Mouse (Mus musculus): ENCODE results near the gene Cckbr.

Cckbr gene

DNA sequence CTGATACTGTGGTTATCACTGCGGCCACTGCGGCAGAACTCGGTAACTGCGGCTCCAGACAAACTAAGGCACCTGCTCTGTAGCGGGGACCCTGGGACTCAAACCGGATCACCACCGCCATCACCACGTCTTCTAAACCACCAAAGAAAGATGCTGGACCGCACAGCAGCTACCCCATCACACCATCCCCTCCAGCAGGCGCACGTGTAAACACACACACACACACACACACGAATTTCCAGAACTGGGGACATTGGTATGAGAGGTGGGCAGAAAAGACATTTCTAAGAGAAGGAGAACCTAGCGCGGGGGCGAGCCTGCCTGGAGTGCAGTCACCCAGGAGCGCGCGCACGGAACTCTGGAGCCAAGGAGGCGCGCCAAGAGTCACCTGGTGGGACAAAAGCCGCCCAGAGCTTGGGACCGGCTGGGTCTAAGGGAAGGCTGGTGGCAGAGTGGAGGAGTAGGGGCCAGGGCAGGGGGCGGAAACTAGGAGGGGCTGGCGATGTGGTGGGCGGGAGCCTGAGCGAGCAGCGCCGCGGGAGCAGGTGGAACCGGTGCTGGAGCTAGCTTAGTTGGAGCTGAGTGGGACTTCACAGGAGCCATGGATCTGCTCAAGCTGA lies at the start of gene Cckbr:
Cckbr (plus strand) TSS at position 308 of the 620 bp plus-strand sequence.
- no peak for DNase-seq (ENCODE audit: low spot score)

DNA sequence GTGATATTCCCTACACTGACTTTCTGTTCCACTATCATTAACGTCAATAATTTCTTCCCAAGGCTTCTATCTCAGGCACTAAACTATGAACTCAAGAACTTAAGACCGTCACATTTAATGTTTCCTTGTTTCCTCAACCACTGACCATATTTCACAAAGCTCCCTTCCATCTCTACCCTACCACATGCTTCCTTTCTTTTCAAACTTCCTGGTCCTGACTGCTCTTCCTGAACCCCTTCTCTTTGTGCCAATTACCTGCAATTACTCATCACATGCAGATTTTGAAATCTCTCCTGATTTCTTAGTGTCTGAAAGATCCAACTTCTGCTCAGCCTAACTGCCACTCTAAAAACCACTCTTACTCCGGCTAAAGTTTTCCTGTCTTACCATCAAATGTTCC lies 45.2 kb upstream of the Cckbr start:
- DNase-seq (ENCODE audit: low spot score): no peak

DNA sequence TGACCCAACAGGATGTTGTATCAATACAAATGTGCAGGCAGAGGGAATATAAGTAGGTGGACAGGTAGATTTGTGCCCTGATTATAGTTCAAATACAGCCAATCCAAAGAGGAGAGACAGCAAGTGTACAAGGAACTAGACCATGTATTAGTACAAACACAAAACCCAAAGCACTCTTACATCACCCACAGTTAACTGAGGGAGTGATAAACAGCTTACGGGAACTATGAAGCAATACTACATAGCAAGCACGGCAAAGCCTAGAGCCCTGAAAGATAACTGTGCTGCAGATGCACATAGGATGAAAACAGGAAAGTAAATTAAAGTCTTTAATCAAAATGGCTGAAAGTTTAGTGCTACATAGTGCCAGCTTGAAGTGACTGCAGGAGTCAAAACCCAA lies 37.8 kb upstream of the Cckbr start:
- DNase-seq (ENCODE audit: low spot score): no peak

DNA sequence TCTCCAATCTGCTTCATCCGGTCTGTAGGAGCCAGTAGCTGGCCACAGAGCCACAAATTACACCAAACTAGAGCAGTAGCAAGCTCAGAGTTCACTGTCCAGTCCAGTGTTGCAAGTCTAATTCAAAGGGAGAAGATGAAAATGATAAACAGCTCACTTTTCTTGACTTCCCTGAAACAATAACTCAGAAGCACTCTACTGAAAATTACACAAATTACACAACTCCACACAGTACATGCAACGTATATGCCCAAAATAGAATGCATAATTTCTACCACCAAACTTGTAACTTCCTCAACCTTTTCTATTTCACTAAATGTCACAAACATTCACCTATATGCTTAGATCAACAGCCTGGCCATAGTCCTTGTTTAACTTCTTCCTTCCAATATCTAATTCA lies 35.3 kb upstream of the Cckbr start:
- DNase-seq (ENCODE audit: low spot score): no peak

DNA sequence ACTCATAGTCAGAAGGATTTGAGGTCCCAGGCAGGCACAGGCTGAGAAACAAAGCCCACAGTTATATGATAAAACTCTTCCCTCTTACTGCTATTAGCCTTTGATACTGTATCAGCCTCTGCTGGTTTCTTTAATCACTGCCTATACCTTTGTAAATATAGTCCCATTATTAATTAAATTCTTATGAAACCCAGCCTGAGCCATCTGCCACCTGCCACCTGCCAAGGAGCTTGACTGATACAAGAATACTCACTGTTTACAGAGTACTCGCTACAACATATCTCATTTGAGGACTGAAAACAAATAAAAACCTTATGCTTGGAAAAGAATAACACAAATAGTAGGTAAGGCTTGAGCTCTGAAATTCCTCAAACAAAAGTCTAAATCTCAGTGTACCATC lies 30.9 kb upstream of the Cckbr start:
- DNase-seq (ENCODE audit: low spot score): no peak

DNA sequence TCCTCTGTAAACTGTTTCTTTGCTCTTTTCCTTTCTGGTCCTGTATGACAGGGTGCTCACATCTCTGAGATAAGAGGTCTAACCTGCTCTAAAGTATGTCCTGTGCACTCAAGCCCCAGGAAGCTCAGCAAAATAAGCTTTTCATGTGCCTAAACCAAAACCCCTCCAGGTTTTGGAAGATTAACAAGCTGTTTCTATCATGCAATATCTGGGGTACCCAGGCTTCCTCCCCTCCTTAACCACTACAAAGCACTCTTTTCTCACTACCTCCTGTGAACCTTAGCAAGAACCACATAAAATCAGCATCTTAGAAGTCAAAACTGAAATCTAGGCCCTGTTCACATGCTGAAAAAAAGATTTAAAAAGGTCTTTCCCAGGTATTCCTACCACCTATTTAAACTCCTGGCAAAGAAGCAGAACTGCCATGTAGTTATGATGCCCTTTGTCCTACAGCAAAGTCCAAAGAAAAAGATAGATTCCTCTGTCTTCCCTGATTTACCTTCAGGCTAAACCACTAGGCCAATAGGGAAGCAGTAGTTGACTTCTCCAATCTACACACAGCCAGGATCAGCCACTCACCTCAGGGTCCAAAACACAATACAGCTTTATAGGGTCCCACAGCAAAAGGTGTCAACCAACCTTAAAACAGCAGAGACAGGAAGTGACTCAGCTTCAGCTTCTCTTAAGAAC lies 30.3 kb upstream of the Cckbr start:
- DNase-seq (ENCODE audit: low spot score): no peak

DNA sequence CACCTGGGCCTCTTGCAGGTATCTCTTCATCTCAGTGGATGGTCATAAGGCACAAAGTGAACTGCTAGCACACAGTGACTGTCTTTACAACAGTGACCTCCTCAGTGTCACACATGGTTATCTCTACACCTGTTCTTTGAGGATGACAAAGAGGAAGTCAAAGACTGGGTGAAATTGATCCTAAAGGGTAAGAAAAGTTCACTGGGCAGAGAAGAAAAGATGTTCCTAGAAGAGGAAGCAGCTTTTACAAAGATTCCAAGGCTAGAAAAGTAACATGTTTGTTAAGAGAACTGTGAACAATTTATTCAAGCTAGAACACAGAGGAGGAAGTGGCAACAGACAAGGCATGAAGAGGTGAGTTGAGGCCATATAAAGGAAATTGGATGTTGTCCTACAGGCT lies 29.4 kb upstream of the Cckbr start:
- DNase-seq (ENCODE audit: low spot score): no peak

DNA sequence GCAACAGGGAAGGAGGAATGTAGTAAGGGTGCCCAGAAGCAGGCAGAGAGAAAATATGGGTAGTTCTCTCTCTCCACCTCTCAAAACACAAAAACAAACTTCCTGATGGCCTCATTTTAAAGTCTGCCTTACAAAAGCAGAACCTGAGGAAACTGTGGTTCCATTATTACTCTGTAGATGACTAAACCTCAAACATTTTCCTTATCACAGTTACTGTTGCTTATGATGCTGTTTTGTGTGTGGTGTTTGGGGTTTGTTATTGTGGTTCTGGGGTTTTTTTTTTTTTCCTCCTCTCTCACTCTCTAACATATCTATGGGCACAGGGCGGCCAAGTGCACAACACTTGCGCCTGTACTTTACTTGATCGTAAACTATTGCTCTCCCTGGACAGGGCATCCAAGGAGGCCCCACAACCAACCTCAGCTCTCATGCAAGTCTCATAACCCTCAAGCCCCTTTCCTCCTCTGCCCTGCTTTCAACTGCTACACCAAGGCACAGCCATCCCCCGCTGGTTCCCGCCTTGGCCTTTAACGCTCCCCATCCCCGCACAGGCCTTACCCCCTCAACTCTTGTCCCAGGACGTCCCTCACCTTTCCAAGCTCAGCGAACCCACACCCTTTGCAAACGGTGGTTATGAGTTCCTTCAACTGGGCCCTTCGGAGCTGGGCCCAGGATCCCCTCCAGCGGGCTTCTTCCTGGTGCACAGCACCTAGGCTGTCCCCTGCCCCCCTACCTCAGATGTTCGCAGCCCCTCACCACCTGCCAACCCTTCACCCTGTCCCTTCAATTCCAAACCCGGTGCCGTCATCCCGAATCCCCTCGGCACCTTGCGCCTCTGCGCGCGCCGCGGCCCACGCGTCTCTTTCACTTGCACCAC lies 26.2 kb upstream of the Cckbr start:
- DNase-seq (ENCODE audit: low spot score): no peak

DNA sequence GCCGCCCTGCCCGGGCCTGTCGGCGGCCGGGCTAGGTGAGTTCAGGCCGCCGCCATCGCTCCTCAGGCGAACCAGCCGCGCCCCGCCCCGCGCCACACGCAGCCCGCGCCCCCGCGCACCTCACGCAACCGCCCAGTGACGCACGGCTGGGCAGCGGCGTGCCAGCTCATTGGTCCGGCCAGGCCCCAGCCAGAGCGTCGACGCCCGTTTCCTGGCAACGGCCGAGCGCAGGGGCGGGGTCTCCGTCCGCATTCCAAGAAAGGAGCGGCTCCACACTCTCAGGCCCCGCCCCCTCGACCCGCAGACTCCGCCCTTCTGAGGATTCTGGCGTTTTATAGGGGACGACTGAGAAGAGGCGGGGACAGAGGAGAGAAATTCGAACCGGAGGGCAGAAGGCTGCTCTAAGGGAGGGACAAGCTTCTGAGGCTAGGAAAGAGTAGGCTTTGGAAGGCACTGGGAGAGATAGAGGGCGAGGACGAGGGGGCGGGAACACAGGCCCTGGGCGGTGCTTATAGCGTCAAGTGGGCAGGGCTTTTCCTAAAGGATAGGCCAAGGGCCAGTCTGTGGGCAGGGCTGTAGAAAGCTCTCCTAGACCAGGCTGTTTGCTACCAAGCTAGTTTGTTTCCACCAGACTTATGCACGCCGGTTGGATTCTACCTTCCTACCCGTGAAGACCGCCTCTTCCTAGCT lies 25.5 kb upstream of the Cckbr start, which contains the start of gene Fam160a2:
Fam160a2 (minus strand) TSS at position 120 of the 690 bp plus-strand sequence.
- DNase-seq (ENCODE audit: low spot score): peak; percentile 100

DNA sequence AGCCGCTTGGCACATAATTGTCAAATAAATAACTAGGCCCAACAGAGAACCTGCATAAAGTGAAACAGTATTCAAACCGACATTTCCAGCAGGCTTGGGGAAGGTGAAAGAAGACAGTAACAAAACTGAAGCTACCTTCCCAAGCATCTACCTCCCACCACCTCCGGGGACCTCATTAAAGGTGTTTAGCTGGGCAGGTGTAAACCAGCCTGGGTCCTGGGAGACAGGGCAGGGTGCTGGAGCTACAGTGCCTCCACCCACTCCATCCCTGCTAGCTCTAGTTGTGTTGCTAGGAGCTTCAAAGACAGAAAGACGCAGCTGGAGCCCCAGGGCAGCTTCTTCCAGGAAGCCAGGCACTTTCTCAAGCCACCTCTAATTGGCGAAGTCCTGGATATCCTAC lies 21.3 kb upstream of the Cckbr start, which contains the start of gene Cnga4:
Cnga4 (plus strand) TSS at position 301 of the 400 bp plus-strand sequence.
- DNase-seq (ENCODE audit: low spot score): no peak

DNA sequence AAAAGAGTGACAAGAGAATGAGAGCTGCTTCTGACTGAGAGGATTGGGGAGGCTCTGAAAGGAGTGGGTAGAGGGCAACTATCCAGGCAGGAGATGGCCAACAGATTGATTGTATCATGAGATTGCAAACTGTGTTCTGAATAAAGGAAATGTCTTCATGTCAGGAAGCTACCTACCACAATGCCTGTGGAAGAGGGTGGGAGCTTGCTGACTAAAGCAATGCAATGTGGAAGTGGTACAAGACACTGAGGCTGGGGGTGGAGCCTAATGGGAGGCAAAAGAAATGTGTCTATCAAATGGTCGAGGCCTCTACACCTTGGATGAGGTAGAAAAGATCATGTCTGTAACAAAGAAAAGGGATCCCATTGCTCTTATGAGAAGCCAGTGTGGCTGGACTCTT lies 19.2 kb upstream of the Cckbr start:
- no peak for DNase-seq (ENCODE audit: low spot score)

DNA sequence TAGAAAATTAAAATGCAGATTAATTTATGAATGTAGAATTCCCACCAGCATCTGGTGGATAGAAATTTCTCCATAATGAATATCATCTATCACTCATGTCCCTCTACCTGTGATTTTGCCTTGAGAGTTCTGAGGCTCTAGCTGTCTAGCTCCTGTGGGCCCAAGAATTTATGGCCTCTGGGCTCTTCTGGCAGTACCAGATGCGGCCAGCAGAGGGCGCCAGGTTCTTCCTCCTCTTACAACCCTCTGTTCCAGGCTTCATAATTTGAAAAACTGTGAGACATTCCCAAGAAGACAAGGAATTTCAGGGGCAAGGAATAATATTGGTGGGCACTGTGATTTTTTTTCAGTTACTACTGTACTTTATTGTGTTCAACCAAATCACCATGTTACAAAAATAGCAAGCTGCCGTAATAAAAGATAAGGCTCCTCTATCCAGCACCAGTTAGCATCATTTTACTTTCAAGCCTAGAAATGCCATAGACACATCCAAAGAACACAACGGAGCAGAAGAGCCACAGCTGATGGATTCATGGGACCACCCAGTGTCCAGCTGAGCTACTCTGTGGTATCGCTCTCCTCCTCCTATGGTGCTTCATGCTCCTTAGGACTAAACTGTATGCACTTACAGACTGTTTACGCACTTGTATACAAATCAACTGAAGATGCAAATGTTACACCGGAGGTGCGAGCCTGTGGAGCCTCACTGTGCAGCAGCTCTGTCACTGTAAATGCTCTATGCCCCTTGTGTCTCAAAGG lies 13.5 kb upstream of the Cckbr start:
- DNase-seq (ENCODE audit: low spot score): peak; percentile 70

DNA sequence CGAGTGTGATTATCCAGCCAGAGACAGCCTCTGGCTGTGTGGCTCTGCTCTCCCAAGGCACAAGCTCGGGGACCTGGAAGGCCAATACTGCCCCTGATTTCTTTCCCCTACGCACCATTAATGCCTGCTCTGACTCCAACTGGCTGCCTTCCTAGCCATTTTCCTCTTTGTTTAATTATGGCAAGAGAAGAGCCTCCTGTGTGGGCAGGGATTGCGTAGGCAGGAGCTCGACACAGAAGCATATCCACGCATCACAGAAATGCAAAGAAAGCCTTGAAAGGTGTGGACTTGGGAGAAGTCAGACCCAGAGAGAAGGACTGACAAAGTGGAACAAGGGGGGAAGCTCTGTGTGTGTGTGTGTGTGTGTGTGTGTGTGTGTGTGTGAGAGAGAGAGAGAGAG lies 11.1 kb upstream of the Cckbr start:
- DNase-seq (ENCODE audit: low spot score): no peak

DNA sequence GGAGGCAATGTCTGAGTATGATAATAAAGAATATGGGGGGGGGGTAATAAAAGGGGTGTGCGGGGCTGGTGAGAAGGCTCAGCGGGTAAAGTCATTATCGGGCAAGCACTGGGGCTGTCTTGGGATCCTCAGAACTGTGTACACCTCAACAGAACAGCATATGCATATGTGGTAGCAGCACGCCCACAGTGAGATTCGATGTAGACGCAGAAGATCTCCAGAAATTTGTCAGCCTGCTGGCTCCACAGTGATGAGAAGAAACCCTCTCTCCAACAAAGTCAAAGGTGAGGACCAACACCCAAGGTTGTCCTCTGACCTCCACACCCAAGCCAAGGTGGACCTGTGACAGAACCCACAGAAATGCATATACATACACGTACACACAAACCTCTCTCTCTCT lies 9.0 kb upstream of the Cckbr start:
- no peak for DNase-seq (ENCODE audit: low spot score)

DNA sequence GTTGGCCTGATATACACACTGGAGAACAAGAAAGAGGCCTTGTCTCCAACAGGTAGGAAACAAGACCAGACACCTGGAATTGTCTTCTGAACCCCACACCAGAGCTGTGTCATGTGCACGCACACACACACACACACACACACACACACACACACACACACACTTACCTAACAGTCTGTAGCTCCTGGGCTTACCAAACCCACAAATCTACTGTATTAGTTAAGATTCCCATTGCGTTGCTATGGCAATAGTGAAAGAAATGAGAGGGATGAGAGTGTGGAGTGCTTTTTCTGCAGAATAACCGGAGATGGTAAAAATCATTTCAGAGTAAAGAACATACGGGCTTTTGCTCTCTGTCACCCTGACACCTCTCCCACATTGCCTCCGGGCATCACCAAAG lies 7.4 kb upstream of the Cckbr start:
- DNase-seq (ENCODE audit: low spot score): no peak

DNA sequence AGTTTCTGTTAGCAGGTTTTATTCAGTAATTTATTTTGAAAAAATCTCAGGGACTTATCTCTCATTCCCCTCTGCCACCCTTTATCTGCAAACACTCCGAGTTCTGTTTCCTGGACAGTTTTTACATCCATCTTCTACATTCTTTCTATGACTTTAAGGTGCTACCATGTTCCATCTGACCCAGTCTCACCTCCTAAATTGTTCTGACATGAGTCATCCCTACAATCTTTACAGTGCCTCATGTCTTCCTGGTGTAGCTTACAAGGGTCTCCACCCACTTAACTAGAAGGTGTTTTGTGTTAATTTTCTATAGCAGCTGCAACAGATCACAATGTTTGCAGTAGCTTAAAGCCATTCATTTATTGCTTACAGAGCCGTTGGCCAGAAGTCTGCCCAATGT lies 4.6 kb upstream of the Cckbr start:
- no peak for DNase-seq (ENCODE audit: low spot score)

DNA sequence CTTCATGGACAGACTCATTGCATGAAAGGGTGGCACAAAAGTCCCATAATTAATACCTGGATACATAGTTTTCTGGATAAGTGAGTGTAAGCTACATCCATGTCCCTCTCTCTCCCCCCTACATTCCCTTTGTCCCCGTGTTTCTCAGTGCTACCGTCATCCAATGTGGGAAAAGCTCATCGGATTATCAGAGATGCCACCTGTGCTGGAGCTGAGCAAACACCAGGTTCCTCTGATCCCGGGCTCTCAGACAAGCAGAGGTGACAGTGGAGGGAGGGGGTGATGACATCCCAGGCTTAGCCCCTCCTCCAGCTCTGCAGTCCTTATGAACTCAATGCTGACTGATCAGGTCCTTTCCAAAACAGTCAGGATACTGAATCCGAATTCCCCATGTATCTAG lies 1.2 kb upstream of the Cckbr start:
- no peak for DNase-seq (ENCODE audit: low spot score)

DNA sequence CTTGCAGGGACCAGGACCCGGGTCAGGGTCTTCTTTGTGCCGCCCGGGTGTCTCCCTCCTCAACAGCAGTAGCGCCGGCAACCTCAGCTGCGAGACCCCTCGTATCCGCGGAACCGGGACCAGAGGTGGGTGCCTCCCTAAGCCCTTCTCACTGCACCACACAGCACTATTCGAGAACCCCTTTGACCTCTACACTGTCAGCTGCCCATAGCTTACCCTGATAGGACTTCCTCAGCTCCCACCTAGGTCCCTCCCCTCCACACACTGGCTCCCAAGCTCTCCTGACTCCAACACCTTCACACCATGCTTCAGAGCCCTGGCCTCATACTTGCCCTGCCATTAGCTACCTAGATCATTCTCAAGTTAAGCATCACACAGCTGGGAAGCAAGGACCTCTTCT lies 520 bp downstream of the Cckbr start:
- no peak for DNase-seq (ENCODE audit: low spot score)

DNA sequence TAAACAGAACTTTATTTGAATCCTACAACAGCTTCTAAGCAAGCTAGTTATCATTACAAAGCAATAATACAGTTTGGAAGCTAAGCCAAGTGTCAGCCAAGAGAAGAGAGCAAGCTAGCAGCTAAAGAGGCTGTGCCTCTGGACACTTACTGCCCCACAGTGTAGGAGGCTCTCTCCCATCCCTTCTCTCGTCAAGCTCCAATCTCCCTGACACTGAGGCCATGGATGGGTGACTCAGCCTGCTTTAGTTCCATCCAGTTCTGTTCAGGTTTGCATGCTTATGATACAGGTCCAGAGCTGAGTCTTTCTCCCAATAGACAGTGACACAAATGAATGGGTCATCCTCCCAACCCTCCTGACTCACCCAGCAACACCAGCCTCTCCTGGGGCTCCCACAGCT lies 6.5 kb downstream of the Cckbr start:
- no peak for DNase-seq (ENCODE audit: low spot score)

DNA sequence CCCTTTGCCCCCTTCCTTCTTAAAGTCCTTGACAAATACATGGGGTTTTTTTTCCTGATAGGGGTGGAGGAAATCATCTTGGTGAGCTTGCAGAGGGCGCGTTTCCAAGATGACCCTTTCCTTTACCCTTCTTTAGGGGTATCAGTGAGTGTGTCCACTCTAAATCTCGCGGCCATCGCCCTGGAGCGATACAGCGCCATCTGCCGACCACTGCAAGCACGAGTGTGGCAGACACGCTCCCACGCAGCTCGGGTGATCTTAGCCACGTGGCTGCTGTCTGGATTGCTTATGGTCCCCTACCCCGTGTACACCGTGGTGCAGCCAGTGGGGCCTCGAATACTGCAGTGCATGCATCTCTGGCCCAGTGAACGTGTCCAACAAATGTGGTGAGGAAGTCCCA lies 8.3 kb downstream of the Cckbr start:
- no peak for DNase-seq (ENCODE audit: low spot score)

DNA sequence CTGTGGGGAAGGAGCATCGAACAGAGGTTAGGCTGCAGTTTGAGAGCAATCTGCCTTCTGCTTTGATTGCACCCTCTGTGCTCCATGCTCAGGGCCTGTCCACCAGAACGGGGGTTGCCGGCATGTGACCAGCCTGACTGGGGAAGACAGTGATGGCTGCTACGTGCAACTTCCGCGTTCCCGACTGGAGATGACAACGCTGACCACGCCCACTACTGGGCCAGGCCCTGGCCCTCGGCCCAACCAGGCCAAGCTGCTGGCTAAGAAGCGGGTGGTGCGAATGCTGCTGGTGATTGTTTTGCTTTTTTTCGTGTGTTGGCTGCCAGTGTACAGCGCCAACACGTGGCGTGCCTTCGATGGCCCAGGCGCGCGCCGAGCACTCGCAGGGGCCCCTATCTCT lies 9.3 kb downstream of the Cckbr start:
- DNase-seq (ENCODE audit: low spot score): no peak
